Mouse (Mus musculus): ENCODE data around the gene Fam216a. TPM values are rescaled to one million over a fixed set of nuclear protein-coding genes. Genes with fewer than 3 reads are reported as not detected.

The Fam216a gene
- polyA plus RNA-seq, 2 experiments: 17.1 to 18.1 TPM

DNA sequence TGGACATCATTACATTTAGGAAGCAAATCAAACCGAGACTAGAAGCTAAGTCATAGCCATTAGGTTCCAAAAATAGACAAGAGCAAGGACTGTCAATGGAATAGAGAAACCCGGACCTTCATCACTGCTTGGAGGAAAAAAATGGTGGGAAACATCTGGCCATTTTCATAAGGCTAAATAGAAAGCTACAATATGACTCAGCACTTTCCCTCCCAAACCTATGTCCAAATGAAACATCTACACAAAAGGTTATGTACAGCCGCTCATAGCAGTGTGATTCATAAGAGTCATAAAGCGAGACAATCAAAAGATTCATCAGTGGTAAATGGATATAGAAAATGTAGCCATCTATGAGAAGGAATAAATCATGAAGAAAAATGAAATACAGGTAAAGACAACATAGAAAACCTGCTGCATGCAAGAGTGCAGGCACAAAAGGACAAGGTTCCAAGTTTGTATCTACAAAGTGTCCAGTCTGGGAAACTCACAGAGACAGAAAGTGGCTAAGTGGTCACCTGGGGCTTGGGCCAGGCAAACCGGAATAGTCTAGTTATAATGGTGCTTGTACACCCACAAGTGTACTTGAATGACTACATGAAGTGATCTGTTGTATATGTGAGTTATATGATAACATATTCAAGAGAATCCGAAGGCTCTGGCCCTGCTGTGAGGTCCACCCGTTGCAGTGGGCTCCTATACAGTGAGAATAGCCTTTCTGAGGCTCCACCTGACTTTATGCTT, 35.4 kb downstream of the Fam216a start:
- Histone ChIP-seq H3K27ac (no peak overlapping the region), H3K36me3 (replicated peaks; ENCODE audit: control insufficient read depth, insufficient read depth, low read depth) (no peaks in the 10 kb centered on the region), H3K4me3 (ENCODE audit: insufficient read depth in 1 of 2, low read depth in 2 of 2, low read length in 2 of 2) (no peak overlapping the region), H3K4me1 (replicated peaks; ENCODE audit: control insufficient read depth in 2 of 2, insufficient read depth in 2 of 2, low read length in 1 of 2) (no peaks in the 10 kb centered on the region), H3K4me2 (ENCODE audit: low read depth) (no peak overlapping the region), H3K9me3 (ENCODE audit: control insufficient read depth, low read length) (no peaks in the 10 kb centered on the region), H3K9ac (replicated peaks) (no peak overlapping the region), H3K27me3 (ENCODE audit: control insufficient read depth, insufficient read depth, low read length) (no peaks in the 10 kb centered on the region)
- TF ChIP-seq EP300 (IDR thresholded peaks at IDR 0.05; ENCODE audit: low read depth) (no peak), CTCF (IDR thresholded peaks at IDR 0.05; ENCODE audit: low read depth) (no peak)
- WGBS (ENCODE audit: insufficient replicate concordance): 69% methylated on average over 7 of the region's 7 CpGs
- DNase-seq (ENCODE audit: low read depth in 3 of 3, low spot score in 3 of 3): no peak
- no peak for ATAC-seq (ENCODE audit: insufficient read depth)

DNA sequence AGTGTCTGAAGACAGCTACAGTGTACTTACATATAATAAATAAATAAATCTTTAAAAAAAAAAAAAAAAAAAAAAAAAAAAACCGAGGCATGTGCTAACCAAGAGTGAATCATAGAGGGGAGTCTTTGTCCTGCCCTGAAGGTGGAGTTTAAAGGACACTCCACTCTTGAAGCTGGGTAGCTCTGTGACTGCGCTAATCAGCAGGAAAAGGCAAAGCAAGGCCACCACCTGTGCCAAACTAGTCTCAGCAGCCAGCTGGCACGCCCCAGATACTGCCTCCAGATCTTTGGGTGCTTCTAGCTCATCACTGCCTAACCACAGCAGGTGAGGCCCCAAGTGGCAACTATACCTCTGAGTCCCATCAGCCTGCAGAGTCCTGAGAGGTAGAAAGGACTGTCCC, 37.5 kb downstream of the Fam216a start:
- Histone ChIP-seq H3K27me3 (ENCODE audit: control insufficient read depth, insufficient read depth, low read length) (no peaks in the 10 kb centered on the region), H3K4me3 (ENCODE audit: insufficient read depth in 1 of 2, low read depth in 2 of 2, low read length in 2 of 2) (no peak overlapping the region), H3K4me2 (ENCODE audit: low read depth) (no peak overlapping the region), H3K36me3 (replicated peaks; ENCODE audit: control insufficient read depth, insufficient read depth, low read depth) (no peaks in the 10 kb centered on the region), H3K9me3 (ENCODE audit: control insufficient read depth, low read length) (no peaks in the 10 kb centered on the region), H3K27ac (no peak overlapping the region), H3K9ac (replicated peaks) (no peak overlapping the region), H3K4me1 (replicated peaks; ENCODE audit: control insufficient read depth in 2 of 2, insufficient read depth in 2 of 2, low read length in 1 of 2) (no peaks in the 10 kb centered on the region)
- DNase-seq (ENCODE audit: low read depth in 3 of 3, low spot score in 3 of 3) (no peak), ATAC-seq (ENCODE audit: insufficient read depth) (no peak)
- TF ChIP-seq EP300 (IDR thresholded peaks at IDR 0.05; ENCODE audit: low read depth): no peak
- no peak for TF ChIP-seq CTCF (IDR thresholded peaks at IDR 0.05; ENCODE audit: low read depth)
- 53% methylated on average over 3 of the region's 3 CpGs for WGBS (ENCODE audit: insufficient replicate concordance)

DNA sequence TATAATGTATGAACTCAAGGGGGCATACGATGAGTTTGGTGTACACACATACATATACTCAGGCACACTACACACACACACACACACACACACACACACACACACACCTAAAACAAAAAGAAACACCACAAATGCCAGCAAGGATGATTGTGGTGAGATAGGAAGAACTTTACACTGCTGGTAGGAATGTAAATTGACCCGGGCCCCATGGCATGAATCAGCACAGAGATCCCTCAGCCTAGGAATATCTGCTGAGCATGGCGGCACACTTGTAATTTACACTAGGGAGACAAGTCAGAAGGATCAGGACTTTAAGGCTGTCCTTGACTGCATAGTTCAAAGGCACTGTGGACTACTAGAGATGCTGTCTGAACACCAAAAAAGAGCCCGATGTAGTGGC, 41.9 kb downstream of the Fam216a start:
- H3K4me2 ChIP-seq (ENCODE audit: low read depth): no peak overlapping the region
- H3K4me1 ChIP-seq (replicated peaks; ENCODE audit: control insufficient read depth in 2 of 2, insufficient read depth in 2 of 2, low read length in 1 of 2): no peaks in the 10 kb centered on the region
- TF ChIP-seq CTCF (IDR thresholded peaks at IDR 0.05; ENCODE audit: low read depth): no peak
- TF ChIP-seq EP300 (IDR thresholded peaks at IDR 0.05; ENCODE audit: low read depth): no peak
- DNase-seq (ENCODE audit: low read depth in 3 of 3, low spot score in 3 of 3): no peak
- H3K27me3 ChIP-seq (ENCODE audit: control insufficient read depth, insufficient read depth, low read length): no peaks in the 10 kb centered on the region
- H3K9ac ChIP-seq (replicated peaks): no peak overlapping the region
- 66% methylated on average over 4 of the region's 4 CpGs for WGBS (ENCODE audit: insufficient replicate concordance)
- no peak overlapping the region for H3K27ac ChIP-seq
- no peaks in the 10 kb centered on the region; the same call in 1 of the 2 replicates for H3K36me3 ChIP-seq (replicated peaks; ENCODE audit: control insufficient read depth, insufficient read depth, low read depth)
- H3K4me3 ChIP-seq (ENCODE audit: insufficient read depth in 1 of 2, low read depth in 2 of 2, low read length in 2 of 2): no peak overlapping the region
- no peaks in the 10 kb centered on the region for H3K9me3 ChIP-seq (ENCODE audit: control insufficient read depth, low read length)
- no peak for ATAC-seq (ENCODE audit: insufficient read depth)

DNA sequence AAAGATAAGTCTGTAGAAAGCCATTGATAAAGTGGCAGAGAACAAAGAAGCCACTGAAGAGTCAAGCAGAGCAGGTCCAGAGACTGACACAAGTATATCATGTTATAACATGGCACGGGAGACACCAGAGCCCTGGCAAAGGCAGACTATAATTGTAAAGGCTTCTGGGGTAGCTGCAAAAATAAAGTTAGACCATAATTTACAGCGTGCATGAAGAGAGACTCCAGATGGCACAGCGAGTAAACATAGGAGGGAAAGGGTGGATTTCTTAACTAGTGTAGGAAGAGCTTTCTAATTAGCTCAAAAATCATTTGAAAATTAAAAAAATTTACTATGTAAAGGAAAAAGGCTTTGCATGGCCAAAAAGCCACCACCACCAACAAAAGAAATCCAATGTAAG, 44.9 kb downstream of the Fam216a start:
- no peak for ATAC-seq (ENCODE audit: insufficient read depth)

DNA sequence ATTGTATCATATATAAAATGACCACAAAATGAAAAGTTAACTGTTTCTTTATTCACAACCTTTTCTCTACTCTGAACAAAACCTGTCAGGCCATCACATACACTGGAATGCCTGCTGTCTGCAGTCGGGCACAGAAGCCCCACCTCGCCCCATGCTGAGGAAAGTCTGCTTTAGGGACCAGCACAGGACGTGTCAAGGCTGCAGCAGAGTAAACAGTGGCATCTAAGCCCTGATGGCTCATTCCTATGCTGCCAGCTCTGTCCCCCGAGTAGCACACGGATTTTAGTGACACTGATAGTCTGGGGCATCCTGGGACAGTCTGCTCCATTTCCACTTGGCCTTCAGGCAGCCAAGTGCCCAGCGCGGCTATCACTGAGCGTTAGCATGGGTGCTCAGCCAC, 46.7 kb downstream of the Fam216a start:
- H3K4me3 ChIP-seq (ENCODE audit: insufficient read depth in 1 of 2, low read depth in 2 of 2, low read length in 2 of 2): no peak overlapping the region
- H3K9ac ChIP-seq (replicated peaks): no peak overlapping the region
- no peaks in the 10 kb centered on the region for H3K27me3 ChIP-seq (ENCODE audit: control insufficient read depth, insufficient read depth, low read length)
- H3K9me3 ChIP-seq (ENCODE audit: control insufficient read depth, low read length): no peaks in the 10 kb centered on the region
- TF ChIP-seq EP300 (IDR thresholded peaks at IDR 0.05; ENCODE audit: low read depth) (no peak), CTCF (IDR thresholded peaks at IDR 0.05; ENCODE audit: low read depth) (no peak)
- H3K4me2 ChIP-seq (ENCODE audit: low read depth): no peak overlapping the region
- H3K4me1 ChIP-seq (replicated peaks; ENCODE audit: control insufficient read depth in 2 of 2, insufficient read depth in 2 of 2, low read length in 1 of 2): no peaks in the 10 kb centered on the region
- peaks cover 3% of the 10 kb centered on the region; the same call in 1 of the 2 replicates for H3K36me3 ChIP-seq (replicated peaks; ENCODE audit: control insufficient read depth, insufficient read depth, low read depth)
- WGBS (ENCODE audit: insufficient replicate concordance): 83% methylated on average over 8 of the region's 8 CpGs
- ATAC-seq (ENCODE audit: insufficient read depth) (no peak), DNase-seq (ENCODE audit: low read depth in 3 of 3, low spot score in 3 of 3) (no peak)
- no peak overlapping the region for H3K27ac ChIP-seq

More for the DNA sequence above, 44.9 kb downstream of the Fam216a start:
- DNase-seq (ENCODE audit: low read depth in 3 of 3, low spot score in 3 of 3): no peak
- Histone ChIP-seq H3K4me3 (ENCODE audit: insufficient read depth in 1 of 2, low read depth in 2 of 2, low read length in 2 of 2) (no peak overlapping the region), H3K9ac (replicated peaks) (no peak overlapping the region), H3K27me3 (ENCODE audit: control insufficient read depth, insufficient read depth, low read length) (no peaks in the 10 kb centered on the region), H3K27ac (no peak overlapping the region), H3K4me1 (replicated peaks; ENCODE audit: control insufficient read depth in 2 of 2, insufficient read depth in 2 of 2, low read length in 1 of 2) (no peaks in the 10 kb centered on the region), H3K4me2 (ENCODE audit: low read depth) (no peak overlapping the region), H3K36me3 (replicated peaks; ENCODE audit: control insufficient read depth, insufficient read depth, low read depth) (peaks cover 3% of the 10 kb centered on the region; the same call in 1 of the 2 replicates), H3K9me3 (ENCODE audit: control insufficient read depth, low read length) (no peaks in the 10 kb centered on the region)
- WGBS (ENCODE audit: insufficient replicate concordance): 74% methylated on average over 3 of the region's 3 CpGs
- TF ChIP-seq CTCF (IDR thresholded peaks at IDR 0.05; ENCODE audit: low read depth): no peak
- no peak for TF ChIP-seq EP300 (IDR thresholded peaks at IDR 0.05; ENCODE audit: low read depth)
